Mouse (Mus musculus): Measurements from ENCODE around the gene Cfap99.
A peak's percentile ranks its signal among the peaks of the same experiment; 100 is the strongest.

Gene Cfap99

GRCm38 (mm10) chr5:34279214-34279613, 9.2 kb upstream of the Cfap99 start:
- DNase-seq = no peak

- no peak for DNase-seq
These were observed 7.4 kb upstream of the Cfap99 start for GRCm38 (mm10) chr5:34280976-34281375.

- DNase-seq = no peak
These were observed 5.0 kb upstream of the Cfap99 start for GRCm38 (mm10) chr5:34283355-34283754.

- DNase-seq = no peak
These were observed 4.1 kb upstream of the Cfap99 start for GRCm38 (mm10) chr5:34284156-34284750.

- DNase-seq = no peak
These were observed 3.1 kb upstream of the Cfap99 start for GRCm38 (mm10) chr5:34285285-34285684.

- DNase-seq = peak; percentile 5
These were observed 1.9 kb upstream of the Cfap99 start for GRCm38 (mm10) chr5:34286516-34286915.

- DNase-seq = peak; percentile 6
These were observed 1.2 kb upstream of the Cfap99 start for GRCm38 (mm10) chr5:34287001-34287837.

GRCm38 (mm10) chr5:34287838-34288145, 608 bp upstream of the Cfap99 start:
- no peak for DNase-seq

GRCm38 (mm10) chr5:34289286-34289685, 886 bp downstream of the Cfap99 start:
- DNase-seq = no peak

- DNase-seq = peak; percentile 28
These were observed 5.0 kb downstream of the Cfap99 start for GRCm38 (mm10) chr5:34293363-34293762.

- DNase-seq = no peak
These were observed 6.3 kb downstream of the Cfap99 start for GRCm38 (mm10) chr5:34294696-34295095.

GRCm38 (mm10) chr5:34295141-34295540, 6.7 kb downstream of the Cfap99 start:
- no peak for DNase-seq

GRCm38 (mm10) chr5:34298061-34298460, 9.7 kb downstream of the Cfap99 start:
- DNase-seq = no peak

- no peak for DNase-seq
These were observed 10.6 kb downstream of the Cfap99 start for GRCm38 (mm10) chr5:34298937-34299535.

- no peak for DNase-seq
These were observed 14.0 kb downstream of the Cfap99 start for GRCm38 (mm10) chr5:34302377-34302776.

GRCm38 (mm10) chr5:34309016-34309415, 20.6 kb downstream of the Cfap99 start:
- no peak for DNase-seq

- no peak for DNase-seq
These were observed 31.2 kb downstream of the Cfap99 start for GRCm38 (mm10) chr5:34319491-34320034.

- peak; percentile 57 for DNase-seq
These were observed 32.8 kb downstream of the Cfap99 start for GRCm38 (mm10) chr5:34321236-34321635.

- DNase-seq = no peak
These were observed 36.9 kb downstream of the Cfap99 start for GRCm38 (mm10) chr5:34325286-34325685.

GRCm38 (mm10) chr5:34326249-34326691, 37.9 kb downstream of the Cfap99 start:
- peak; percentile 7 for DNase-seq

- DNase-seq = peak; percentile 63
These were observed 38.6 kb downstream of the Cfap99 start for GRCm38 (mm10) chr5:34326875-34327576.

- no peak for DNase-seq
These were observed 41.7 kb downstream of the Cfap99 start for GRCm38 (mm10) chr5:34330136-34330535.

GRCm38 (mm10) chr5:34334081-34334480, 45.7 kb downstream of the Cfap99 start:
- DNase-seq = no peak

All from thymus, postnatal 14 days (tissue).